In genomic region chr3:142687939-142688338, GRCm38 (mm10) we compare ENCODE assay signal across 7 mouse cellular contexts. TPM values are rescaled to one million over a fixed set of nuclear protein-coding genes. Genes with fewer than 3 reads are reported as not detected.
DNase-seq lines count a peak whose midpoint lies in the region; ATAC-seq and TF ChIP-seq lines count a peak whose summit lies in the region.

No protein-coding gene starts in this region.

- no peaks in the 10 kb centered on the region for H3K4me1 ChIP-seq in midbrain, embryonic 11.5 days (ENCODE audit: control insufficient read depth, insufficient read depth, low read length)
- H3K4me1 ChIP-seq in midbrain, embryonic 14.5 days (ENCODE audit: control insufficient read depth, insufficient read depth, low read length): no peaks in the 10 kb centered on the region
- H3K4me1 ChIP-seq in embryonic facial prominence, embryonic 10.5 days: peaks cover 4% of the 10 kb centered on the region; the same call in 1 of the 2 replicates
- no peaks in the 10 kb centered on the region for H3K4me1 ChIP-seq in intestine, embryonic 15.5 days (replicated peaks)
- H3K4me1 ChIP-seq in neural tube, embryonic 15.5 days: no peaks in the 10 kb centered on the region

- H3K36me3 ChIP-seq in midbrain, embryonic 11.5 days (ENCODE audit: control insufficient read depth, insufficient read depth, low read length): no peaks in the 10 kb centered on the region
- H3K36me3 ChIP-seq in midbrain, embryonic 14.5 days (ENCODE audit: control insufficient read depth, insufficient read depth, low read length): no peaks in the 10 kb centered on the region
- no peaks in the 10 kb centered on the region for H3K36me3 ChIP-seq in embryonic facial prominence, embryonic 10.5 days (replicated peaks)
- no peaks in the 10 kb centered on the region for H3K36me3 ChIP-seq in intestine, embryonic 15.5 days
- H3K36me3 ChIP-seq in neural tube, embryonic 15.5 days: no peaks in the 10 kb centered on the region

- H3K9me3 ChIP-seq in midbrain, embryonic 11.5 days (ENCODE audit: control insufficient read depth, low read length): no peaks in the 10 kb centered on the region; the same call in 1 of the 2 replicates
- H3K9me3 ChIP-seq in midbrain, embryonic 14.5 days (ENCODE audit: control insufficient read depth, low read length): no peaks in the 10 kb centered on the region
- H3K9me3 ChIP-seq in embryonic facial prominence, embryonic 10.5 days: peaks cover 15% of the 10 kb centered on the region; the same call in 1 of the 2 replicates
- no peaks in the 10 kb centered on the region for H3K9me3 ChIP-seq in intestine, embryonic 15.5 days
- no peaks in the 10 kb centered on the region for H3K9me3 ChIP-seq in neural tube, embryonic 15.5 days (replicated peaks)

- no peaks in the 10 kb centered on the region for H3K27me3 ChIP-seq in midbrain, embryonic 11.5 days (ENCODE audit: control insufficient read depth, insufficient read depth, low read length)
- H3K27me3 ChIP-seq in midbrain, embryonic 14.5 days (ENCODE audit: control insufficient read depth, insufficient read depth, low read length): no peaks in the 10 kb centered on the region
- H3K27me3 ChIP-seq in embryonic facial prominence, embryonic 10.5 days (replicated peaks; ENCODE audit: low read depth, poor library complexity, severe bottlenecking): no peaks in the 10 kb centered on the region
- H3K27me3 ChIP-seq in intestine, embryonic 15.5 days (replicated peaks): no peaks in the 10 kb centered on the region
- no peaks in the 10 kb centered on the region for H3K27me3 ChIP-seq in neural tube, embryonic 15.5 days (replicated peaks)

- no peak for TF ChIP-seq CTCF in layer of hippocampus, adult 2 months (conservative IDR thresholded peaks at IDR 0.05)

- peak; percentile 79 for DNase-seq in midbrain, embryonic 11.5 days (ENCODE audit: low spot score, missing footprints)
- DNase-seq in midbrain, embryonic 14.5 days: no peak
- DNase-seq in embryonic facial prominence, embryonic 10.5 days (ENCODE audit: low spot score): no peak
- DNase-seq in layer of hippocampus, adult 2 months (ENCODE audit: low spot score in 2 of 2): no peak
- no peak for DNase-seq in ovary, postnatal 36 days (ENCODE audit: low spot score)

- H3K9ac ChIP-seq in midbrain, embryonic 11.5 days (ENCODE audit: low read length): no peak overlapping the region
- H3K9ac ChIP-seq in midbrain, embryonic 14.5 days (replicated peaks; ENCODE audit: low read length): no peak overlapping the region
- H3K9ac ChIP-seq in intestine, embryonic 15.5 days: no peak overlapping the region
- H3K9ac ChIP-seq in neural tube, embryonic 15.5 days (replicated peaks): no peak overlapping the region

- 66% methylated on average over 23 of the region's 23 CpGs for WGBS in midbrain, embryonic 11.5 days
- WGBS in midbrain, embryonic 14.5 days: 63% methylated on average over 23 of the region's 23 CpGs
- WGBS in embryonic facial prominence, embryonic 10.5 days: 69% methylated on average over 23 of the region's 23 CpGs
- WGBS in intestine, embryonic 15.5 days: 64% methylated on average over 23 of the region's 23 CpGs
- WGBS in neural tube, embryonic 15.5 days: 69% methylated on average over 23 of the region's 23 CpGs

- no peak overlapping the region for H3K27ac ChIP-seq in midbrain, embryonic 11.5 days (ENCODE audit: low read depth, low read length)
- no peak overlapping the region for H3K27ac ChIP-seq in midbrain, embryonic 14.5 days (replicated peaks; ENCODE audit: low read depth, low read length)
- H3K27ac ChIP-seq in embryonic facial prominence, embryonic 10.5 days (replicated peaks): no peak overlapping the region
- H3K27ac ChIP-seq in intestine, embryonic 15.5 days: no peak overlapping the region
- H3K27ac ChIP-seq in neural tube, embryonic 15.5 days (replicated peaks): no peak overlapping the region
- H3K27ac ChIP-seq in layer of hippocampus, adult 2 months: no peak overlapping the region

- ATAC-seq in midbrain, embryonic 11.5 days (ENCODE audit: low FRiP score): no peak
- ATAC-seq in midbrain, embryonic 14.5 days (ENCODE audit: low FRiP score, low TSS enrichment): no peak
- no peak for ATAC-seq in intestine, embryonic 15.5 days
- ATAC-seq in neural tube, embryonic 15.5 days (ENCODE audit: low FRiP score): no peak

- no peak overlapping the region for H3K4me2 ChIP-seq in midbrain, embryonic 11.5 days
- H3K4me2 ChIP-seq in midbrain, embryonic 14.5 days (ENCODE audit: low read length): no peak overlapping the region
- peak overlapping the region; percentile 41 for H3K4me2 ChIP-seq in intestine, embryonic 15.5 days (replicated peaks)
- peak overlapping the region; percentile 26 for H3K4me2 ChIP-seq in neural tube, embryonic 15.5 days

- no peak overlapping the region for H3K4me3 ChIP-seq in midbrain, embryonic 11.5 days (ENCODE audit: low read depth, low read length)
- no peak overlapping the region for H3K4me3 ChIP-seq in midbrain, embryonic 14.5 days (replicated peaks; ENCODE audit: low read depth, low read length)
- H3K4me3 ChIP-seq in embryonic facial prominence, embryonic 10.5 days: peak overlapping the region; percentile 19
- H3K4me3 ChIP-seq in intestine, embryonic 15.5 days (replicated peaks): no peak overlapping the region
- H3K4me3 ChIP-seq in neural tube, embryonic 15.5 days (replicated peaks): no peak overlapping the region
- H3K4me3 ChIP-seq in layer of hippocampus, adult 2 months: no peak overlapping the region

RNA-seq across cellular contexts. Expression of gene Kyat3, which starts 12.9 kb away (rescaled TPM):
- polyA plus RNA-seq in midbrain, embryonic 11.5 days (2014; fragmentation: Nextera tagmentation; extraction: Ambion mirVana): 8.6 and 9.9 TPM in 2 replicates
- 2.7 and 4.2 TPM in 2 replicates for polyA plus RNA-seq in midbrain, embryonic 14.5 days (2014; fragmentation: Nextera tagmentation; extraction: Ambion mirVana)
- polyA plus RNA-seq in embryonic facial prominence, embryonic 10.5 days (2016; fragmentation: Nextera tagmentation; extraction: Ambion mirVana): 11.8 and 14.1 TPM in 2 replicates
- polyA plus RNA-seq in intestine, embryonic 15.5 days (2015; fragmentation: Nextera tagmentation; extraction: Ambion mirVana): 17.5 and 18.2 TPM in 2 replicates
- polyA plus RNA-seq in neural tube, embryonic 15.5 days (2015; fragmentation: Nextera tagmentation; extraction: Ambion mirVana): 5.3 and 8.6 TPM in 2 replicates
- 1 to 10 TPM; 6.4 to 7.6 TPM for total RNA-seq in layer of hippocampus, adult 2 months (2021)

Comparison
In these comparisons a context has a peak if more than half of its experiments do, and no peak if none do; other contexts are left out.
1. H3K4me2 ChIP-seq: peak in intestine, embryonic 15.5 days (single experiment) and neural tube, embryonic 15.5 days (single experiment); none in midbrain, embryonic 11.5 days (single experiment) and midbrain, embryonic 14.5 days (single experiment).